Mouse (Mus musculus): ENCODE measurements at regions not wholly inside any gene's neighbourhood (a gene's known extent, or its start where the extent isn't known, plus 50 kb on each side); places are given as distances from the start of the nearest gene placed in this dataset.

DNA sequence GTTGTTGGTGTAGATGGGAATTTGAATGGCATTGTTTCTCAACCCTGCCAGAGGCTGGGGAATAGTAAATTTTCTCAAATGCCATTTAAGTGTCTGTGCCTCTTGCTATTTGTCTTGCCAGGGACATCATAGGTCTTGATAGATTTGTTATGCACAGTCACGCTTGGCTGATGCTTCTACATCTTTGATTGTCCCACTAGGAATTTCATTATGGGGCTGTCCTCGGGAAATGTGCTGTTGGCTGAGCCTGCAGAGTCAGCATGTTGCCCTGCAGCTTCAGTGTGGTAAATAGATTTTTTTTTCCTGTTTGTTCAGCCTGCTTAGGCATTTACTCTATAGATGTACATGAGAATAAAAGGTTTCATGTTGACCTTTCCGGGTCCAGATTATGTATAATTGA is 354.9 kb upstream of the Fam98a start:
- TF ChIP-seq POLR2A (IDR thresholded peaks at IDR 0.05; ENCODE audit: control insufficient read depth, low read depth, low read length) (no peak), CTCF (IDR thresholded peaks at IDR 0.05; ENCODE audit: control insufficient read depth, insufficient read depth, insufficient replicate concordance, low read depth, low read length) (no peak)
- no peak overlapping the region for H3K4me3 ChIP-seq (ENCODE audit: control insufficient read depth, low read depth, low read length)
- no peaks in the 10 kb centered on the region for H3K4me1 ChIP-seq (ENCODE audit: control insufficient read depth, insufficient read depth, low read length)
- H3K36me3 ChIP-seq (ENCODE audit: control insufficient read depth, insufficient read depth, low read length), result no peaks in the 10 kb centered on the region
- H3K27ac ChIP-seq (ENCODE audit: control insufficient read depth, insufficient read depth, low read depth, low read length), result no peak overlapping the region
- H3K27me3 ChIP-seq (ENCODE audit: control insufficient read depth, insufficient read depth, low read length), result no peaks in the 10 kb centered on the region

DNA sequence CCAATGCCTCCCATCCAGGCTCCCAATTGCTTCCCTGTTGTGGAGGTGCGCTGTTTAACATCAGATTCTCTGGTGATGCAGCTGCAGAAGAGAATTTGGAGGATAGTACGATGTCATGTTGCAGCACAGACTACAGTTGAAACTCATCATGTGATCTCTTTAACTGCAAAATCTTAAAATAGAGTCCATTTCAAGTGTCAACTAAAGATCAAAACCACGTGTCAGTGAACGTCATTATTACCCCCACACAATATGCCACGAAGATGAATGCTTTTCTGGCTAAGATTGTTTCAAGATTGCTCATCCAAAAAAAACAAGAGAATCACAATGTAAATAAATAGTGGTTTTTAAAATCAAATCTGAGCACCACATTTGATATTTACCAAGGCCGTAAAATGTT is 343.7 kb upstream of the Fam98a start:
- no peaks in the 10 kb centered on the region for H3K27me3 ChIP-seq (ENCODE audit: control insufficient read depth, insufficient read depth, low read length)
- H3K36me3 ChIP-seq (ENCODE audit: control insufficient read depth, insufficient read depth, low read length), result no peaks in the 10 kb centered on the region
- no peak overlapping the region for H3K27ac ChIP-seq (ENCODE audit: control insufficient read depth, insufficient read depth, low read depth, low read length)
- no peak for TF ChIP-seq POLR2A (IDR thresholded peaks at IDR 0.05; ENCODE audit: control insufficient read depth, low read depth, low read length)
- TF ChIP-seq CTCF (IDR thresholded peaks at IDR 0.05; ENCODE audit: control insufficient read depth, insufficient read depth, insufficient replicate concordance, low read depth, low read length), result no peak
- H3K4me3 ChIP-seq (ENCODE audit: control insufficient read depth, low read depth, low read length), result no peak overlapping the region
- H3K4me1 ChIP-seq (ENCODE audit: control insufficient read depth, insufficient read depth, low read length), result no peaks in the 10 kb centered on the region

DNA sequence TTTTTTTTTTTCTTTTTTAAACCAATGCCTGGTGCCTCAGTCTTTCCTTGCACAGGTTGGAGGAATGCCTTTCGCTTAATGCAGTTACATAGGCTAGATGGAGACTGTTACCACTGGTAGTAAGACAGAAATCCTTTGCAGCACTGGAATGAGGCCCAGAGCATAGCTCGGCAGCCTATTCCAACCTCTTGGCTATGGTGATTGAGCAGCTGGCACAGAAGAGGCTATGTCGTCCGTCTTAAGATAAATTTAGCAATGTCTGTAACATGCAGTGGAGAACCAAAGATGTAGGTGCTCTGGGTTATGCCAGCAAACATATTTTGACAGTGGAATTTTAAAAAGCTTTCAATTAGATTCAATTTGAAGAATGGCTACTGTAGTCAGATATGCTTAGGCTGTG is 343.2 kb upstream of the Fam98a start:
- Histone ChIP-seq H3K4me1 (ENCODE audit: control insufficient read depth, insufficient read depth, low read length) (no peaks in the 10 kb centered on the region), H3K27ac (ENCODE audit: control insufficient read depth, insufficient read depth, low read depth, low read length) (no peak overlapping the region), H3K4me3 (ENCODE audit: control insufficient read depth, low read depth, low read length) (no peak overlapping the region), H3K27me3 (ENCODE audit: control insufficient read depth, insufficient read depth, low read length) (no peaks in the 10 kb centered on the region), H3K36me3 (ENCODE audit: control insufficient read depth, insufficient read depth, low read length) (no peaks in the 10 kb centered on the region)
- TF ChIP-seq POLR2A (IDR thresholded peaks at IDR 0.05; ENCODE audit: control insufficient read depth, low read depth, low read length) (no peak), CTCF (IDR thresholded peaks at IDR 0.05; ENCODE audit: control insufficient read depth, insufficient read depth, insufficient replicate concordance, low read depth, low read length) (no peak)

DNA sequence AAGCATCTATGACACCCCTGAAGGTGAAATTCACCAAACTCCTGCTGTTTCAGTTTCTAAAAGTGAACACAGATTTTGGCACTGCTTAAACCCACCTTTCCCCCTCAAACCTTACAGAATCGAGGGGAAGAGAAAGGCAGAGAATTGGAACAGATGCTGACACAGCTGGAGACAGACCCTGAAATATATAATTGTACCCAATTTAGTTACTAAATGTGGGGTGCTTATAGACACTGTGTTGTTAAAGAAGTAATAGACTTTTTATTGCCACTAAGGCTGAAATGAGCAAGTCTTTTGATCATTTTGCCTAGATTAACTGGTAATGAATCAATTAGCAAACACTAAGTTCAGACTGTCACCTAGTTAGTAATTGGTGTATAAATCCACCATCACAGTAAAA is 341.8 kb upstream of the Fam98a start:
- no peak for TF ChIP-seq POLR2A (IDR thresholded peaks at IDR 0.05; ENCODE audit: control insufficient read depth, low read depth, low read length)
- TF ChIP-seq CTCF (IDR thresholded peaks at IDR 0.05; ENCODE audit: control insufficient read depth, insufficient read depth, insufficient replicate concordance, low read depth, low read length), result no peak
- Histone ChIP-seq H3K27me3 (ENCODE audit: control insufficient read depth, insufficient read depth, low read length) (no peaks in the 10 kb centered on the region), H3K27ac (ENCODE audit: control insufficient read depth, insufficient read depth, low read depth, low read length) (no peak overlapping the region), H3K36me3 (ENCODE audit: control insufficient read depth, insufficient read depth, low read length) (no peaks in the 10 kb centered on the region), H3K4me3 (ENCODE audit: control insufficient read depth, low read depth, low read length) (no peak overlapping the region), H3K4me1 (ENCODE audit: control insufficient read depth, insufficient read depth, low read length) (no peaks in the 10 kb centered on the region)

DNA sequence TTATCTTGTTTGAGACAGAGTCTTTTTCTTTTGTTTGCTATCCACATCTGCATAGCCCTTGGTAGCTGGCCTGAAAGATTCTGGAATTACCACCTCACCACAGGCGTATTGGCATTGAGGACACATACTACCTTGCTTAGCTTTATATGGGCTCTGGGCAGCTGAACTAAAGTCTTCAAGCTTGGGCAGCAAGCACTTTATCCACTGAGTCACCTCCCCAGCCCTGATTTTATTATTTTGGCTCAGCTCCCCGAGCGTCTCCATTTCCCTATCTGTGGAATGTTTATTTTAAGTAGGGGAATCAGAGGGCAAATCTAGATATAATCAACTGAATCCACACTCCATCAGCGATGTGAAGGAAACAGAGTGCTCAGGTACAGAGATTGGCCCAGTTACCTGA is 340.4 kb upstream of the Fam98a start:
- TF ChIP-seq POLR2A (IDR thresholded peaks at IDR 0.05; ENCODE audit: control insufficient read depth, low read depth, low read length) (no peak), CTCF (IDR thresholded peaks at IDR 0.05; ENCODE audit: control insufficient read depth, insufficient read depth, insufficient replicate concordance, low read depth, low read length) (no peak)
- no peak overlapping the region for H3K4me3 ChIP-seq (ENCODE audit: control insufficient read depth, low read depth, low read length)
- H3K4me1 ChIP-seq (ENCODE audit: control insufficient read depth, insufficient read depth, low read length), result no peaks in the 10 kb centered on the region
- no peaks in the 10 kb centered on the region for H3K27me3 ChIP-seq (ENCODE audit: control insufficient read depth, insufficient read depth, low read length)
- H3K27ac ChIP-seq (ENCODE audit: control insufficient read depth, insufficient read depth, low read depth, low read length), result no peak overlapping the region
- no peaks in the 10 kb centered on the region for H3K36me3 ChIP-seq (ENCODE audit: control insufficient read depth, insufficient read depth, low read length)

DNA sequence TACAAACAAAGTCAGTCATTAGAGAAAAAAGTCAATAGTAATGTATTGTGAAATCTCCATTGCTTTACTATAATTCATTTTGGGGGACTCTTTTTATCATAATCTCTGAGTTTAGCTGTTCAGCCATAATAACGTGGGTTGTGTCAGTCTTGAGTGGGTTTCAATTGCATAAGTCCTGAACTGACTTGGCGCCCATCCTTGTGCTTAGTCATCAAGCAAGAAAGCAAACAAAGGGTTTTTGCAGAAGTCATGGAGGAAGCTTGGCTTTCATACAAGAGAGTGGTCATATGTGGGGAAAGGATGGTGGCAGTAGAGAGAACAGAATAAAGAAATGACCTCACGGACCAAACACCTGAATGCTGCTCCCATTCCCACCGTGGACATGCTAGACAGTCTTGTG is 339.8 kb upstream of the Fam98a start:
- H3K27ac ChIP-seq (ENCODE audit: control insufficient read depth, insufficient read depth, low read depth, low read length), result no peak overlapping the region
- no peak overlapping the region for H3K4me3 ChIP-seq (ENCODE audit: control insufficient read depth, low read depth, low read length)
- no peaks in the 10 kb centered on the region for H3K36me3 ChIP-seq (ENCODE audit: control insufficient read depth, insufficient read depth, low read length)
- no peaks in the 10 kb centered on the region for H3K27me3 ChIP-seq (ENCODE audit: control insufficient read depth, insufficient read depth, low read length)
- TF ChIP-seq CTCF (IDR thresholded peaks at IDR 0.05; ENCODE audit: control insufficient read depth, insufficient read depth, insufficient replicate concordance, low read depth, low read length) (no peak), POLR2A (IDR thresholded peaks at IDR 0.05; ENCODE audit: control insufficient read depth, low read depth, low read length) (no peak)
- no peaks in the 10 kb centered on the region for H3K4me1 ChIP-seq (ENCODE audit: control insufficient read depth, insufficient read depth, low read length)

DNA sequence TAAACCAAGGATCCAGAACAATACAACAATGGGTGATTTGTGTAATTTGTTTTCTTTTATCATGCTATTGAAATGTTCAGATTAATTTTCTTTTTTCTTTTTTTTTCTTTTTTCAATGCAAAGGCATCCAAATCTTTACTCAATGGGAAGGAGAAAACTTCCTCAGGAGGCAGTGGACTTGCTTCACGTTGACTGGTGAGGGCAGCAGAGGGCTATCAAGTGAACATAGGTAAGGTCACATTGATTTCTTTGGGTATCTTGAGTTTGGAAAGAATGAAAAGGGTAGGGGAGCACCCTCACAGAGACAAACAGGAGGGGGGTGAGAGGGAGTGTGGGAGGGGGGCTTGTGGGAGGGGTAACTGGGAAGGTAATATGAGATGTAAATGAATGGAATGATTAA is 326.1 kb upstream of the Fam98a start:
- Histone ChIP-seq H3K4me1 (ENCODE audit: control insufficient read depth, insufficient read depth, low read length) (no peaks in the 10 kb centered on the region), H3K27me3 (ENCODE audit: control insufficient read depth, insufficient read depth, low read length) (no peaks in the 10 kb centered on the region), H3K4me3 (ENCODE audit: control insufficient read depth, low read depth, low read length) (no peak overlapping the region), H3K36me3 (ENCODE audit: control insufficient read depth, insufficient read depth, low read length) (no peaks in the 10 kb centered on the region), H3K27ac (ENCODE audit: control insufficient read depth, insufficient read depth, low read depth, low read length) (no peak overlapping the region)
- TF ChIP-seq POLR2A (IDR thresholded peaks at IDR 0.05; ENCODE audit: control insufficient read depth, low read depth, low read length) (no peak), CTCF (IDR thresholded peaks at IDR 0.05; ENCODE audit: control insufficient read depth, insufficient read depth, insufficient replicate concordance, low read depth, low read length) (no peak)

DNA sequence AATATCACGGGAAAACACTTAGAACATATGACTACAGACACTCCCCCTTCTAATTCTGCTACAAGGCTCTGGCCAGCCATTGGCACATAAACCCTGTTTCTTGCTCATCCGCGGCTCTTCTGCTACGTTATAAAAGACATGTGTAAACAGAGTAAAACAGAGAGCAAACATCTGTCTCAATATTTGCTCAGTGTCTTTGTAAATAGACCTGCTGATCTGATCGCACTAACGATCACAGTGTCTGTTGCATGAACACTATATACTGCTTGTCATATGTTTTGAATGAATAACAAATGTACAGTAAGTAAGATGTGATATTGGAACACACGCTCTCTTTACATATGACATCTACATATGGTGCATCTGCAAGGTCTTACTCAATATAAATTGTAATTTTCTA is 325.1 kb upstream of the Fam98a start:
- H3K36me3 ChIP-seq (ENCODE audit: control insufficient read depth, insufficient read depth, low read length), result no peaks in the 10 kb centered on the region
- H3K4me1 ChIP-seq (ENCODE audit: control insufficient read depth, insufficient read depth, low read length), result no peaks in the 10 kb centered on the region
- no peak overlapping the region for H3K27ac ChIP-seq (ENCODE audit: control insufficient read depth, insufficient read depth, low read depth, low read length)
- H3K4me3 ChIP-seq (ENCODE audit: control insufficient read depth, low read depth, low read length), result no peak overlapping the region
- H3K27me3 ChIP-seq (ENCODE audit: control insufficient read depth, insufficient read depth, low read length), result no peaks in the 10 kb centered on the region
- TF ChIP-seq POLR2A (IDR thresholded peaks at IDR 0.05; ENCODE audit: control insufficient read depth, low read depth, low read length) (no peak), CTCF (IDR thresholded peaks at IDR 0.05; ENCODE audit: control insufficient read depth, insufficient read depth, insufficient replicate concordance, low read depth, low read length) (no peak)

Measured in testis, adult 2 months (tissue).